Mouse (Mus musculus) v-Abl transformed pro-B cells (cell line): Measurements from ENCODE around the gene Psmb5.

Source experiments
- in situ Hi-C, 2 experiments: fragments of 400-800 bp; cut with MboI; formaldehyde crosslinking; loops; one replicate each; pipeline ENCODE4 v1.15.1; 2025; ENCODE audit not compliant: unreplicated experiment in 2 of 2

Psmb5 gene

GRCm38 (mm10) chr14:54617897-54618365, at the start of gene Psmb5:
TSS of gene Psmb5 (minus strand) at chr14:54618022.
- in situ Hi-C loops = no loop called here

GRCm38 (mm10) chr14:54664477-54665222, 46.8 kb upstream of the Psmb5 start:
- in situ Hi-C loops = no loop called here

DNA sequence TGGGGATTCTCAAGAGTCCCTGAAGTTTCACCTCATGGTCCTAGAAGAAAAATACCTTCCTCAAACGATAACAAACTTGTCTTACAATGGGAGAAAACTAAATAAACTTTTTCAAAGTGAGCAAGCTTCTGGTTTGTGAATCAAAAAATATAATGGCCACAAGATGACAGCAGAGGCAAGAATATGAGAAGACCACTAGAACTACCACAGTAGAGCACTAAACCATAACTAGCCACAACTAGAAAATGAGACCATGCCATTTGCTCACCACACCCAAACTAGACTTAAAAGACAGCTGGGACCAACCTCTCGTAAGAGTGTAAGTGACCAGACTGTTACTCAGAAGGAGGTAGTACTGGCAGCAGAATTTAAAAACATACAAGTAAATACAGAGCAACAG, 42.2 kb upstream of the Psmb5 start:
- in situ Hi-C loops = no loop called here

DNA sequence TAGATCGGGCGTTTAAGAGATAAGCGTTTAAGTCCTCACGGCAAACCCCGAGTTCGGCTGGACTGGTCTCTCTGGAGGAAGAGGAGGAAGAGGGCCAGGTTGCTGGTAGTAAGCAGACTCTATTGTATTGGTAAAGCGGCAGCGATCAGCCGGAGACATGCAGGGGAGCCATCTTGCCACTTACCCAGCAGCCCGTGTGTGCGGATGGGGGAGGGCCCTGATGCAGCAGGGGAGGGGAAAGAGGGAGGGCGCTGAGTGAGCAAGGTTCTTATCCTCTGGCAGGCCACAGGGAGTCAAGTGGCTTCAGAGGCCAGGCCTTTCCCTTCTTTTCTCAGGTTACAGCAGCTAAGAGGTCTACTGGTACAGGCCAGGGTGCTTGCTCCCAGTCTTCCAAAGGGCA, 35.7 kb upstream of the Psmb5 start:
- in situ Hi-C loops = loop anchor here (5.0 kb wide), 1 partner anchor 49 kb away; no protein-coding TSS in a partner anchor

- in situ Hi-C loops = loop anchor here (5.0 kb wide), 1 partner anchor 50 kb away; no protein-coding TSS in a partner anchor
Observed at GRCm38 (mm10) chr14:54652787-54653186, 35.0 kb upstream of the Psmb5 start.

DNA sequence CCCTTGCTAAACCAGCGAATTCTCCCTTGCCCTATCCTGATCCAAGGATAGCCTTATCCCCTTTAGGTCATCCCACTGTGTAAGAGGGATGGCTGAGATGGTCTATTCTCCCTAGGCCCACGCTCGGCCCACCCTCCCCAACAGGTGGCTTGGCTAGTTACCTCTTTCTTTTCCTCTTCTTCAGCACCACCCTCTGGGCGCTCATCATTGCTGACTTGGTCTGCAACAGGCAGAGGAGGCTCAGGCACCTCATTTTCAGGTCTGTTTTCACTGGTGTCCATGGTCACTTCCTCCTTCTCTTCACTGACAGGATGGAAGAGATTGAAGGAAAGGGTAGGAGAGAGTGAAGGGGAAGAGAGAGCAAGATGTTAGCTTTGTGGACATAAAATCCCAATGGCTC, 33.7 kb upstream of the Psmb5 start:
- in situ Hi-C loops = loop anchor here (5.0 kb wide), 1 partner anchor 51 kb away; no protein-coding TSS in a partner anchor

DNA sequence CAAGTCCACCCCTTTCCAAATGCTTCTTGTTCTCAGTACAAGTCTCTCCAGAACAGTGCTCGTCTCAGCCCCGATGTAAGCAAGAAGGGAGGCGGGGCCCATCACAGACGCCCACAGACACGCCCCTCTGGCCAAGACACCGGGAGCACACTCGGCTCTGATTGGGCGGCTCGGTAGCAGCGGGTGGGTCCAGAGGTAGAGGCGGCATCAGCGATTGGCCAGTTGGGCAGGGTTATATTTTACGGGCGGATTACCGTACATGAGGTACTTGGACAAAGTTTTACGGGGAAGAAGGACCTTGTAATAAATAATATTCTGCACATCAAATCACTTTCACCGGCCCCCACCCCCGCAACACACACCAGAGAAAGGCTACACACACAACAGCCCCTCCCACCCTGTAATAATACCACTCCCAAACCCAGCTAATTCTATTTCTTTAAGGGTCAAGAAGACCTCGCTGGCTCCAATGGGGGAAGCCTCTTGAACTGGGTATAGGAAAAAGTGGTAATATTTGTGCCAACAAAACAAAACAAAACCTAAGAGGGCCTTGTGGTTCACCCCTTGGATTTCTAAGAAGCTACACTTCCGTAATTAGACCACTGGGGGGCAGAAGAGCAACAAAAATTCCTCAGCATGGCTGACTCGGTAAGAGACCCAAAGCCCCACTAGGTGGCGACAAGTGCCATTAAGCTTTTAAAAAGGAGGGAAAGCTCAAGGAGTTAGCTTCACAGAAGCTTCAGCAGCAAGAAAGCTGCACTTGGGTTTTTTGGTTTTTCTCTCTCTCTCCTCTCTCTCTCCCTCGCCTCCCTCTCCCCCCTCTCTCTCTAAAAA, 33.0 kb upstream of the Psmb5 start:
- in situ Hi-C loops = loop anchor here (5.0 kb wide), 1 partner anchor 51 kb away; no protein-coding TSS in a partner anchor

- in situ Hi-C loops = loop anchor here (5.0 to 25.0 kb wide), 5 partner anchors 123 to 591 kb away; partner anchors contain the start of gene Mrpl52 (in 1 of the 2)
Observed at GRCm38 (mm10) chr14:54647900-54648299, 30.1 kb upstream of the Psmb5 start.

DNA sequence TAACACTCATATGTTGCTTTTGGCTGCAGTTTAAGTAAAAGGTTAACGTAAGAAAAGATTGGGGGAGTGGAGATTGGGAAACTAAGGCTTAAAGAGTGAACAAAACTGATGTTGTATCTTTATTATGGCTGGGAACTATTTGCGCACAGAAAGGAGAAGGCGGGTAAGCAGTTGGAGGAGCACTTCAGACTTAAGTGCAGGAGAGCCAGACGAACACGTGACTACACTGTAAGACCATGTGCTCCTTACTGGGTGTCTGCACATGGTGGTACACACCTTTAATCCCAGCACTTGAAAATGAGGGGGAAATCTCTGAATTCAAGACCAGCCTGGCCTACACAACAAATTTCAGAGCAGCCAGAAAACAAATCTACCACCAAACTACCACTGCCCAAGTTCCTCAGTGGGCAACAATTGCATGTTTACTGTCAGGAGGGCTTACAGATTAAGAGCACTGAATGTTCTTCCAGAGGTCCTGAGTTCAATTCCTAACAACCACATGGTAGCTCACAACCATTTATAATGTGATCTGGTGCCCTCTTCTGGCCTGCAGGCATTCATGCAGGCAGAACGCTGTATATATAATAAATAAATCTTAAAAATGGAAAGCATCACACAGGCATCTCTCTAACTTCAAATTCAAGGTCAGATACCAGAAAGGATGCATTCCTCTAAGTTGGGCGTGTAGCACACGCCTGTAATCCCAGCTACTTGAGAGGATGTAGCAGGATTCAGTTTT, 29.2 kb upstream of the Psmb5 start:
- in situ Hi-C loops = loop anchor here (5.0 to 25.0 kb wide), 5 partner anchors 122 to 590 kb away; partner anchors contain the start of gene Mrpl52 (in 1 of the 2)

DNA sequence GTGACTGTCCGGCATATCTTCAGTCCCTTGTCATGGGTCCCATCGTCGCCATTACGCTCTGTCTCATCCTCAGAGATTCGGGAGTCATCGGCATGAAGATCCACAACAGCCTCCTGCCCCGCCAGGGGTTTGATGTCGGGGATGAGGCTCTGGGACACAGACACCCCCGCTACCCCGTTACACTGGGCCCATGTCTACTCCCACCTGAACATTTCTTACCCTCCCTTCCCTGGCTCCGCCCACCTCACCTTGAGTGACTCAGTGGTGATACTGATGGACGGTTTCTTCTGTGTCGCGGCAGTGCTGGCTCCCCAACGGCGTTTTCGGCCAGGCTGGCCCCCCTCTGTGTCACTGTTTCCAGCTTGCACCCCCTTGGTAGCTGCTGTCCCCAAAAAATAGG, 28.6 kb upstream of the Psmb5 start:
- in situ Hi-C loops = loop anchor here (5.0 to 25.0 kb wide), 5 partner anchors 122 to 589 kb away; partner anchors contain the start of gene Mrpl52 (in 1 of the 2)

- in situ Hi-C loops = loop anchor here (10.0 to 25.0 kb wide), 3 partner anchors 119 to 582 kb away; partner anchors contain the start of gene Mrpl52 (in 1 of the 2)
Observed at GRCm38 (mm10) chr14:54644294-54644693, 26.5 kb upstream of the Psmb5 start.

- in situ Hi-C loops = loop anchor here (10.0 to 25.0 kb wide), 3 partner anchors 118 to 581 kb away; partner anchors contain the start of gene Mrpl52 (in 1 of the 2)
Observed at GRCm38 (mm10) chr14:54643011-54643410, 25.2 kb upstream of the Psmb5 start.

DNA sequence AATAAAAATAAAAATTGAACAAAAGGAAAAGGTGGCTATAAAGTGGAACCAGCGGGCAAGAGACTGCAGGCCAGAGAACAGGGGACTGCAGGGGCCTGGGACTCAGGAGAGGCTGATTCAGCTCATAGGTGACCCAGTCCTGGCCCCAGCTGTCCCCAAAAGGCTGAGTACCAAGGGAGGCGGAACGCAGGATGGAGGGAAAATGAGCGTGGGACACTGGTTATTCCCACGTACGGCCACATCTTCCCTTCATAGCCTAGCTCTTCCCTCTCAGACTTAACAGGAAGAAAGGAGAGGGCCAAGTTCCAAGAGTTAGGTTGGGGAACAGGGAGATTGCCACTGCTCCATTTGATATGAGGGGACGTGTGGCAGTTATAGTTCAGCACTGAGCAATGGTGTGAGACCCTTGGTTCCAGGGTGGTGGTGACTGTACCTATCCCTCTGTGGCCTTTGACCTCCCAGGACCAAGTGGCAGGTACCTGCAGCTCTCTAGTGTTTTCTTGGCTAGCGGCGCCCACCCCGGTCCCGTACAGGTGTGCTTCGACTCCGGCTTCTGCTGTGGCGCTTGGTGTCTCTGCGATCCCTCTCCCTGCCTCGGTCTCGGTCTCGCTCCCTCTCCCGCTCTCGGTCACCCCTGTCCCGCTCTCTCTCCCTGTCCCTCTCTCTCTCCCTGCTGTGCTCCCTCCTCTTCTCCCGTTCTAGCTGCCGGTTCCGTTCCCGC, 24.6 kb upstream of the Psmb5 start:
- in situ Hi-C loops = loop anchor here (10.0 to 25.0 kb wide), 3 partner anchors 118 to 580 kb away; partner anchors contain the start of gene Mrpl52 (in 1 of the 2)

DNA sequence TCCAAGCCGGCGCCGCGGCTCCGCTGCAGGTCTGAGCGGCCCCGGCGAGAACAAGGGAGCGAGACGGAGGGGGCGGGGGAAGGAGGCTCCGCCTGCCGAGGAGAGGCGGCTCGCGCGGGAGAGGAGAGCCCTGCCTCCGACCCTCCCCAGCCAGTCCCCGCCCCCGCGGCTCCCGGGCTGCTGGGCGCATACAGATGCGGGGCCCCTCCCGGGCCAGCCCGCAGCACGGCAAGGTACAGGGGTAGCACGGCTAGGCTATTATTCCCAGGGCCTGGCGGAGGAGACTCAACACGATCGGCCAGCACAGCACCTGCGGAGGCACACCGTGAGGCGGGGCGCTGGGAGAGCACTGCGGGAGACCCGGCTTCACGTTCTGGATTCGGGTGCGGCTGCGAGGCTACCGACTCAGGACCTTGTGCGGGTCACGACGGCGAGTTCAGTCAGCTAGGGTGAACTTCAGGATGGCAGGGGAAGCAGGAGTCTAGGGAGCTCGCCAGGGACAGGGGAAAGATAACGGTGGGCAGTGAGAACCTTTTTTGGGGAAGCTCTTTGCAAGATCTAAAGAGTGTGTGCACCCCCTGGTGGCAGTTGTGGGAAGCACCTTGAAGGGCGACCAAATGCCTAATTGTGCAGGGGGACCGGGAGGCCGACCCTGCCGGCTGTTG, 23.6 kb upstream of the Psmb5 start, which contains the start of gene Cdh24:
Gene Cdh24, minus strand, starts transcription at position 60 of the 665 bp plus-strand sequence.
- in situ Hi-C loops = loop anchor here (10.0 to 25.0 kb wide), 3 partner anchors 117 to 579 kb away; partner anchors contain the start of gene Mrpl52 (in 1 of the 2)

DNA sequence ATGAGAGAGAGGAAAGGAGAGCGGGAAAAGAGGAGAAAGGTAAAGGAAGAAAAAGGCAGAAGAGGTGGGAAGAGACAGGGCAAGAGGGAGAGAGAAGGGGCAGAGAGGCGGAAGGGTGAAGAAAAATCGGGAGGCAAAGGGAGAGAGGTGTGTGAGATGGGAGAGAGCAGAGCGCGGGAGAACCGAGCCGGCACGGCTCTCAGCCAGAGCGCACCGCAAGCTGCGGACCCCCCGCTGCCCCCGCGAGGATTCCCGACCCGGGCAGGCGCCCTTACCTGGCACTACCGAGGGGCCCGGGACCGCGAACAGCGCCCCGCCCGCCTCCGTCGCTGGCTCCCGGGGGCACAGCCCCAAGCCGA, 23.1 kb upstream of the Psmb5 start, which contains the start of gene Gm17606:
Gene Gm17606, plus strand, starts transcription at position 7 of the 359 bp plus-strand sequence.
- in situ Hi-C loops = loop anchor here (10.0 to 25.0 kb wide), 3 partner anchors 116 to 579 kb away; partner anchors contain the start of gene Mrpl52 (in 1 of the 2)

GRCm38 (mm10) chr14:54640121-54640520, 22.3 kb upstream of the Psmb5 start:
- in situ Hi-C loops = loop anchor here (10.0 to 25.0 kb wide), 3 partner anchors 115 to 578 kb away; partner anchors contain the start of gene Mrpl52 (in 1 of the 2)

DNA sequence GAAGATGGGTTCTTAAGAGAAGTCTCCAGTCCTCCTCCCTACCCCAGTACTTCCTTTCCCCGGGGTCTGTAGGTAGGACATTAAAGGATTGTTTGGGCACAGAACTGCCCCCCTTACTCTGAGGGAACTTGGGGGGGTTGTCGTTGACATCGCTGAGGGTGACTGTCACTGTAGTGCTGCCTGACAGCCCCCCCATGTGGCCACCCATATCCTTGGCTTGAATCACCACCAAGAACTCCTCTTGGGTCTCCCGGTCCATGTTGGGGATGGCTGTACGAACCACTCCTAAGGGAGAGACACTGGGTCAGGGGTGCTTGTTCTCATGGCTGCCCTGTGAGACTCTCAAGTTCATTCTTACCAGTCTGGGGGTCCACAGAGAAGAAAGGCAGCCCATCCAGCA, 20.4 kb upstream of the Psmb5 start:
- in situ Hi-C loops = loop anchor here (5.0 to 25.0 kb wide), 2 partner anchors 66 to 576 kb away; no protein-coding TSS in a partner anchor

DNA sequence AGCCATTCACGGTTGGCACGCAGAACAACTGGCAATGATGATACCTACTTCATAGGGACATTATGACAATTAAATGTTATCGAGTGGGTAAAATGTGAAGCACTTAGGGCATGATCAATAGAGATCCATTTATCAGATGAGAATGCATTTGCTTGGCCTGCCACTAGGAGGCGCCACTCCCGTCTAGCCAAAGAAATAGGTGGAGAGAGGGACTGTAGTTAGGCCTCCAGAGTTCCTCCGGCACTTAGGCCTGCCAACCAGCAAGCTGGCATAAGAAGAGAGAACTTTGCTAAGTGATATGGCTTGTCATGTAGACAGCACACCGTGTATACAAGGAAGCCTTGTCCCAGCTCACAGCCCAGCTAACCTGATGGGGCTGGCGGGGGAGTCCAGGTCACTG, 19.1 kb upstream of the Psmb5 start:
- in situ Hi-C loops = loop anchor here (5.0 to 25.0 kb wide), 2 partner anchors 65 to 575 kb away; no protein-coding TSS in a partner anchor
